Mouse (Mus musculus) C2C12 (cell line): ENCODE measurements around the gene Polrmt. TPM values are rescaled to one million over a fixed set of nuclear protein-coding genes. Genes with fewer than 3 reads are reported as not detected.

Experiments
- H3K27me3 ChIP-seq: one replicate; pipeline ENCODE4 v1.6.1; 2011; ENCODE audit not compliant: control insufficient read depth, insufficient read depth, insufficient read length
- H3K36me3 ChIP-seq: one replicate; pipeline ENCODE4 v1.6.1; 2011; ENCODE audit not compliant: control insufficient read depth, insufficient read depth
- H3K4me3 ChIP-seq: one replicate; pipeline ENCODE4 v1.5.1; 2011; ENCODE audit warnings: mild to moderate bottlenecking, control low read depth; ENCODE audit not compliant: poor library complexity, insufficient read depth, severe bottlenecking
- H3K79me2 ChIP-seq: one replicate; pipeline ENCODE4 v1.6.1; 2011; ENCODE audit not compliant: control insufficient read depth, insufficient read depth
- H3K79me3 ChIP-seq: one replicate; pipeline ENCODE4 v1.6.1; 2011; ENCODE audit warnings: low read depth, control low read depth
- H3ac ChIP-seq: one replicate; pipeline ENCODE3; 2011; ENCODE audit warnings: low read depth; ENCODE audit not compliant: control insufficient read depth, insufficient read length
- CEBPB ChIP-seq: IDR thresholded peaks from one replicate; pipeline ENCODE4 v1.6.1; 2011; ENCODE audit warnings: low read depth, mild to moderate bottlenecking, control low read depth, moderate library complexity
- CTCF ChIP-seq: IDR thresholded peaks from one replicate; pipeline ENCODE4 v1.5.1; 2011; ENCODE audit not compliant: control insufficient read depth, insufficient read depth, insufficient read length
- FOSL1 ChIP-seq: IDR thresholded peaks from one replicate; pipeline ENCODE4 v1.8.0; 2011; ENCODE audit warnings: mild to moderate bottlenecking, low read length; ENCODE audit not compliant: poor library complexity, insufficient read depth, severe bottlenecking
- MAX ChIP-seq: IDR thresholded peaks from one replicate; pipeline ENCODE4 v1.6.1; 2011; ENCODE audit warnings: mild to moderate bottlenecking, control low read depth
- MYOD1 ChIP-seq: IDR thresholded peaks from one replicate; pipeline ENCODE4 v1.6.1; 2011; ENCODE audit warnings: low read depth; ENCODE audit not compliant: control insufficient read depth, insufficient read length
- MYOG ChIP-seq: IDR thresholded peaks from one replicate; pipeline ENCODE4 v1.6.1; 2011; ENCODE audit not compliant: control insufficient read depth, insufficient read length; ENCODE audit errors: extremely low read depth
- USF1 ChIP-seq: IDR thresholded peaks from one replicate; pipeline ENCODE4 v1.6.1; 2011; ENCODE audit warnings: low read depth, mild to moderate bottlenecking, control low read depth, moderate library complexity
- polyA plus RNA-seq: library from polyadenylated mRNA; unstranded; fragments of >200 nt; fragmentation: generic; extraction: Trizol; gene quantifications from one replicate; pipeline ENCODE4 v1.2.1, GENCODE M21; 2012; ENCODE audit warnings: missing spikeins

Gene Polrmt
- polyA plus RNA-seq, 1 experiment = 56.5 TPM

DNA sequence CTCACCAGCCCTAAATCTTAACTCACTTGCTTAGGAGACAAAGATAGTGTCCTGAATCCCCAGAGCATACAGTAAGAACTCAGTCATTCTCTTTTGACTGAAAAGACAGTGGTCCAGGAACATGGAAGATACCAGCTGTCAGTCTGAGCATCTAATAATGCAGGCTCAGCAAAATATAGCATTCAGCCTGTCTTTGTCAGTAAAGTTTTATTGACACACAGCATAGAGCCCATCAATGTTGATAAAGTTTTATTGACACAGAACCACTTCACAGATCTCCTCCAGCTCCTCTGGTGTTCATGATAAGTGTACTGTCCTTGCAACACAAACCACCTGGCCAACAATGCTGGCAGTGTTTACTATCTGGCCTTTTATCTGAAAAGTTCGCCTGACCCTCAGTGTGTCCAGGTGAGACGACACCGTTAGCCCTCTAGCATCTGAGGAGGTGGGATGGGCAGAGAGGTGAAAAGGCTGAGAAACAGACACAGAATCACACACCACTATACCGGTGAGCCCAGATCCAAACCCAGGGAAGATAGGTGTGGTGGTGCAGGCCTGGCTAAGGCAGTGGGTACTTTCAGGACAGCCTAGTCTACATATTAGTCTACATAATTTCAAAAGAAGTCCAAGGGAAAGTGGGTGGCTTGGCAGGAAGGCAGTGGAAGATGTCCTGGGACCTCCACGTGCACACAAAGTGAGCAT lies 46.1 kb upstream of the Polrmt start:
- no peaks in the 10 kb centered on the region for H3K36me3 ChIP-seq
- H3K79me3 ChIP-seq = no peaks in the 10 kb centered on the region
- no peak overlapping the region for H3ac ChIP-seq
- H3K79me2 ChIP-seq = peaks cover 33% of the 10 kb centered on the region
- TF ChIP-seq MAX (no peak), MYOD1 (no peak), MYOG (no peak), USF1 (no peak), CEBPB (no peak), FOSL1 (no peak), CTCF (no peak)
- no peaks in the 10 kb centered on the region for H3K27me3 ChIP-seq
- H3K4me3 ChIP-seq = no peak overlapping the region

- H3K79me3 ChIP-seq = no peaks in the 10 kb centered on the region
- H3ac ChIP-seq = no peak within 1 kb of the TSS
- peaks cover 20% of the 10 kb centered on the region for H3K79me2 ChIP-seq
- H3K4me3 ChIP-seq = no peak within 1 kb of the TSS
- H3K36me3 ChIP-seq = no peaks in the 10 kb centered on the region
- no peaks in the 10 kb centered on the region for H3K27me3 ChIP-seq
- TF ChIP-seq MAX (no peak), MYOD1 (no peak), FOSL1 (no peak), USF1 (no peak), MYOG (no peak), CTCF (no peak), CEBPB (no peak)
These were observed 44.5 kb upstream of the Polrmt start, which contains the start of gene Prss57 for GRCm38 (mm10) chr10:79790861-79791260. Prss57 (minus strand) TSS chr10:79790961.

DNA sequence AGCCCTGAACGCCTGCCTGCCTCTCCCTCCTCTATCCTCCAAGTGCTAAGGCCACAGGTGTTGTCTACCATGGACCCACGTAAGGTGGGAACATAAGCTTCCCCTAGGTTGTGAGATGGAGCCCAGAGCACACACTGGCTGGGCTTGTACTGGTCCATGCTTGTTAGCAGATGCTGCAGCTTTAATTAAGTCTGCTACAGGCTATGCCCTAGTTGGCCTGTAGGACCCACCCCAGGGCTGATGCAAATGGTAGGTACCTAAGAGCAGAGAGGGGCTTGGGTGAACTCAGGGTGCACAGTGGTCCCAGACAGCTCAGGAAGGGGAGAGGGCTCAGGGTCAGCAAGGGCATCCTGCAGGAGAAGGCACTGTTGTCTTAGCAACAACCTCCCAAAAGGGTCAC lies 43.2 kb upstream of the Polrmt start:
- no peak for TF ChIP-seq CTCF
- no peak for TF ChIP-seq USF1
- no peak for TF ChIP-seq MYOD1
- no peak for TF ChIP-seq CEBPB
- TF ChIP-seq MAX = no peak
- H3K79me2 ChIP-seq = peaks cover 9% of the 10 kb centered on the region
- no peak overlapping the region for H3ac ChIP-seq
- H3K27me3 ChIP-seq = no peaks in the 10 kb centered on the region
- H3K4me3 ChIP-seq = no peak overlapping the region
- H3K79me3 ChIP-seq = no peaks in the 10 kb centered on the region
- no peaks in the 10 kb centered on the region for H3K36me3 ChIP-seq

- Histone ChIP-seq H3ac (no peak overlapping the region), H3K4me3 (no peak overlapping the region), H3K79me2 (peaks cover under 1% of the 10 kb centered on the region), H3K27me3 (no peaks in the 10 kb centered on the region), H3K79me3 (no peaks in the 10 kb centered on the region), H3K36me3 (no peaks in the 10 kb centered on the region)
- TF ChIP-seq CTCF (peak; percentile 42), CEBPB (no peak), MYOD1 (no peak), MYOG (no peak), FOSL1 (no peak), MAX (peak; percentile 12), USF1 (no peak)
These were observed 42.2 kb upstream of the Polrmt start for GRCm38 (mm10) chr10:79788386-79789158.

- H3ac ChIP-seq = no peak overlapping the region
These were observed 37.8 kb upstream of the Polrmt start for GRCm38 (mm10) chr10:79783920-79784800.

More at GRCm38 (mm10) chr10:79783920-79784800, 37.8 kb upstream of the Polrmt start:
- Histone ChIP-seq H3K79me2 (no peaks in the 10 kb centered on the region), H3K36me3 (no peaks in the 10 kb centered on the region), H3K79me3 (no peaks in the 10 kb centered on the region), H3K4me3 (no peak overlapping the region), H3K27me3 (no peaks in the 10 kb centered on the region)
- TF ChIP-seq USF1 (no peak), MYOG (no peak), FOSL1 (no peak), MAX (no peak), MYOD1 (no peak), CTCF (no peak), CEBPB (no peak)
